Mouse (Mus musculus) cortical plate, adult 2 months (tissue): Measurements from ENCODE around the gene Esp23.

Source experiments
- CTCF ChIP-seq: fragments of 200-500 bp; IDR thresholded peaks from 2 replicates; pipeline ENCODE4 v1.5.1; 2011; ENCODE audit warnings: mild to moderate bottlenecking, control low read depth, low read length; ENCODE audit not compliant: insufficient read depth; ENCODE audit errors: extremely low read depth
- POLR2A ChIP-seq: fragments of 200-500 bp; IDR thresholded peaks from 2 replicates; pipeline ENCODE4 v1.6.1; 2011; ENCODE audit warnings: mild to moderate bottlenecking, low read length, control low read depth; ENCODE audit not compliant: insufficient read depth; ENCODE audit errors: extremely low read depth

- TF ChIP-seq CTCF: no peak
- TF ChIP-seq POLR2A: no peak
These were observed 13.2 kb downstream of the Esp23 start for GRCm38 (mm10) chr17:39063641-39064040.
